ENCODE assay signal across 40 mouse cellular contexts in the genomic region with DNA sequence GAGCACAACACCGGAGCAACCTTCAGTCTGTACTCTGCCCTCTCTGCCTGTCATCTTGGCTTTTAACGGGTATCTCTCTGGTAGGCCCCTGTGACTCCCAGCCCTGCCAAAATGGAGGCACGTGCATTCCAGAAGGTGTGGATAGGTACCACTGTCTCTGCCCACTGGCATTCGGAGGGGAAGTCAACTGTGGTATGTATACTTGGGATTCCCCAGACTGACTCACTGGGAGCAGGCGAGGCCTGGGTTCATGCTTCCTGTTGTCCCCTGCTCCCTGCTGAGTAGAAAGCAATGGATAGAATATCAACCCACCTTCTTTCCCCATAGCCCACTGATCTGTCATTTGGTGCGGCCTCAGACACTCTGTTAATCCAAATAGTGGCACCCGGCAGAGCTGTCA. TPM values are rescaled to one million over a fixed set of nuclear protein-coding genes. Genes with fewer than 3 reads are reported as not detected.
"Had no signal": no experiment of that assay in that cellular context is flagged by ENCODE, and none has a peak within 500 bp of the region (broad histone marks: within the 10 kb centered on the region; RNA-seq: fewer than 3 reads in every experiment).

No protein-coding gene starts in this region.

- H3K9me3 ChIP-seq: heart, embryonic 10.5 days; heart, embryonic 12.5 days; heart, embryonic 13.5 days; heart, embryonic 15.5 days; hindbrain, embryonic 10.5 days; hindbrain, embryonic 12.5 days; hindbrain, embryonic 13.5 days; hindbrain, embryonic 15.5 days; intestine, embryonic 15.5 days had no signal

- DNase-seq: heart, postnatal 10 days; heart, postnatal 14 days; heart, postnatal 36 days; heart, postnatal 4 days; kidney, adult 11 months; kidney, adult 18-20 months; kidney, adult 8-10 months; kidney, adult 9 months; kidney, postnatal 10 days; kidney, postnatal 14 days; kidney, postnatal 25 days; kidney, postnatal 36 days; kidney, postnatal 4 days; layer of hippocampus, adult 9-11 months; layer of hippocampus, postnatal 36 days had no signal

- H3K4me1 ChIP-seq: hindbrain, embryonic 12.5 days; hindbrain, embryonic 15.5 days had no signal

- H3K9ac ChIP-seq: heart, embryonic 12.5 days; heart, embryonic 13.5 days; heart, embryonic 15.5 days; hindbrain, embryonic 12.5 days; hindbrain, embryonic 13.5 days; hindbrain, embryonic 14.5 days; hindbrain, embryonic 15.5 days; intestine, embryonic 15.5 days had no signal

- H3K27ac ChIP-seq: heart, embryonic 10.5 days; heart, embryonic 13.5 days; heart, embryonic 15.5 days; hindbrain, embryonic 10.5 days; hindbrain, embryonic 12.5 days; hindbrain, embryonic 13.5 days; hindbrain, embryonic 14.5 days; hindbrain, embryonic 15.5 days; hindbrain, postnatal 0 days; intestine, embryonic 15.5 days; kidney, postnatal 0 days; layer of hippocampus, adult 2 months; left cerebral cortex, adult 2 months had no signal

- H3K4me2 ChIP-seq: heart, embryonic 11.5 days; heart, embryonic 12.5 days; heart, embryonic 13.5 days; heart, embryonic 15.5 days; hindbrain, embryonic 12.5 days; hindbrain, embryonic 13.5 days; hindbrain, embryonic 14.5 days; hindbrain, embryonic 15.5 days; intestine, embryonic 15.5 days had no signal

- H3K36me3 ChIP-seq: heart, embryonic 10.5 days; heart, embryonic 12.5 days; heart, embryonic 13.5 days; heart, embryonic 15.5 days; hindbrain, embryonic 10.5 days; hindbrain, embryonic 12.5 days; hindbrain, embryonic 13.5 days; hindbrain, embryonic 15.5 days; intestine, embryonic 15.5 days had no signal

- ATAC-seq: hindbrain, embryonic 16.5 days; hindbrain, postnatal 0 days; inflammation-experienced regulatory T-cells, adult 6 months; intestine, embryonic 15.5 days; intestine, embryonic 16.5 days; intestine, postnatal 0 days had no signal

- H3K4me3 ChIP-seq: heart, embryonic 10.5 days; heart, embryonic 12.5 days; heart, embryonic 13.5 days; heart, embryonic 15.5 days; hindbrain, embryonic 10.5 days; hindbrain, embryonic 12.5 days; hindbrain, embryonic 13.5 days; hindbrain, embryonic 15.5 days; intestine, embryonic 15.5 days; layer of hippocampus, adult 2 months; left cerebral cortex, adult 2 months had no signal

- H3K27me3 ChIP-seq: hindbrain, embryonic 12.5 days; hindbrain, embryonic 13.5 days; hindbrain, embryonic 15.5 days; intestine, embryonic 15.5 days had no signal

RNA-seq across cellular contexts. Expression of a gene that starts 31.3 kb away (rescaled TPM):
- total RNA-seq: heart, postnatal 10 days; heart, postnatal 14 days; heart, postnatal 25 days; heart, postnatal 36 days; heart, postnatal 4 days; hematopoietic stem cell, adult 5-6 weeks; layer of hippocampus, adult 2 months; layer of hippocampus, adult 8-10 months; layer of hippocampus, postnatal 25 days; layer of hippocampus, postnatal 36 days; left cerebral cortex, adult 18-20 months; left cerebral cortex, adult 2 months had no signal
- polyA plus RNA-seq: heart, postnatal 0 days; inflammation-experienced regulatory T-cells, adult 6 months had no signal
